Mouse (Mus musculus) G1E-ER4 (cell line): Measurements from ENCODE around the gene Atp8b4. TPM values are rescaled to one million over a fixed set of nuclear protein-coding genes. Genes with fewer than 3 reads are reported as not detected.

Experiments used
- GATA1 ChIP-seq: IDR thresholded peaks from one replicate; pipeline ENCODE4 v1.8.0; 2012; ENCODE audit warnings: low read length, inconsistent platforms
- polyA plus RNA-seq: library from polyadenylated mRNA; stranded (reverse); fragments of >175 nt; gene quantifications from 2 replicates; pipeline ENCODE4 v1.2.3, GENCODE M21; 2012

The Atp8b4 gene
- not detected in 2 replicates for polyA plus RNA-seq

DNA sequence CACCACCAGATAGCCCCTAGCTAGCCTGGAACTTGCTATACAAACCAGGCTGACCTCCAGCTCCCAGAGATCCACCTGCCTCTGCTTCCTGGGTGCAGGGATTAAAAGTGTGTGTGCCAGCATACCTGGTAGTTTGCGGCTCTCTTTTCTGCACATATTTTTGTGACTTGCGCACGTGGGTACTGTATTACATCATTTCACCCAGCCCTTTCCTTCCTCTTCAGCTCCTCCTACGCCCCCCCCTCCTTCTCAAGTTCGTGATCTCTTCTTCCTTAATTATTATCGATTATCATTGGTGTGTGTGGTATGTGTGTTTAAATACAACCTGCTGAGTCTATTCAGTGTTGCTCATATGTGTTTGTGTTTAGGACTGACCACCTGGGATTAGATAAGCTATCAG lies at the start of gene Atp8b4:
Atp8b4 (minus strand) TSS at position 154 of the 400 bp plus-strand sequence.
- TF ChIP-seq GATA1 = no peak

DNA sequence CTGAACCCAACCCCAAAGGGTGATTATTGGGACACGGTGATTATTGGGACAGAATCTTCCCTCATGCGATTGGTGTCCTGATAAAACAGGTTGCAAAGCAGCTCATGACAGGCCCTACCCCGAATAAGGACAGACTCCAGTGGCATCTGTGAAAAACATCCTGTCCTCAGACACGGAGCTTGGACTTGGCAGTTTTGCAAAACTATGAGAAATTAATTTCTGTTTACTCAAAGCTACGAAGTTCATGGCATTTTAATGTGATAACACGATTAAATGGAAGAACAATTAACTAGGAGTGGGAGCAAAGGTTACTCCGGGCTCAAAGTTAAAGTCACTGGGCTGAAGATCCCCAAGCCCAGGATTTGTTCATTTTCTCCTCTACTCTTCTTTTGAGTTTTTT lies 49.2 kb upstream of the Atp8b4 start:
- TF ChIP-seq GATA1 = no peak

DNA sequence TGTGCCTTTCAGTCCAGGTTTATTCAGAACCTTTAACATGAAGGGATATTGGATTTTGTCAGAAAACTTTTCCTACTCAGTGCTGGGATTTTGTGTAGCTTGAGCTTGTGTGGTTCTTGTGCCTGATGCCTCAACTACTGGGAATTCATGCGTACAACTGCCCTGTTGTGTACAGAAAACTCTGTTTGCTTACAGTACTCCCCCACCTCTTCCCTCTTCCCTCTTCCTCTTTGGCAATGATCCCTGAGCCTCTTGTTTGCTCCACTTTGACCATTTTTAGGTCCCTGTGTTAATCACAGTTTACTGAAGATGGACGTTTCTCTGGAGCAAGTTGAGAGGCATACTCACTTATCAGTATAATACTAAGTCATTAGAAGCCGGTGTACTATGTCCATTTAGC lies 45.9 kb upstream of the Atp8b4 start:
- no peak for TF ChIP-seq GATA1

DNA sequence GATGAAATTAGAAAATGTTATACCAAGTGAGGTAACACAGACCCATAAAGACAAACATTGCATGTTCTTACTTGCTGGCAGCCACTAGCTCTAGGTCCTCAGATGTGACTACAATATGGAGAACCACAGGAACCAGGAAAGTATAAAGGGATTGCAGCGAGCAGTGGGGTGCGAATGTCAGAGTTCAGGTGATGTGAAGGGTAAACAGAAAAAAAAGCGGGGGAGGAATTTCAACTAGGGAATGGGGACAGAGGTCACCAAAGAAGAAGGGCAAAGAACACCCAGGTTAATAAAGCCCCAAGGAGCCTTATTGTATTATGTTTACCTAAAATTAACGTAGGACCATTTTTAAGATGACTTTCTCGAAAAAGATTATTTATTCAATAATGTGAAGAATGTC lies 44.8 kb upstream of the Atp8b4 start:
- no peak for TF ChIP-seq GATA1

GRCm38 (mm10) chr2:126542211-126542610 lies 41.7 kb upstream of the Atp8b4 start:
- TF ChIP-seq GATA1 = no peak

GRCm38 (mm10) chr2:126540390-126540925 lies 40.0 kb upstream of the Atp8b4 start:
- no peak for TF ChIP-seq GATA1

GRCm38 (mm10) chr2:126537654-126538053 lies 37.2 kb upstream of the Atp8b4 start:
- no peak for TF ChIP-seq GATA1

- no peak for TF ChIP-seq GATA1
These were observed 30.1 kb upstream of the Atp8b4 start for GRCm38 (mm10) chr2:126530581-126530980.

GRCm38 (mm10) chr2:126527461-126527860 lies 27.0 kb upstream of the Atp8b4 start:
- no peak for TF ChIP-seq GATA1

DNA sequence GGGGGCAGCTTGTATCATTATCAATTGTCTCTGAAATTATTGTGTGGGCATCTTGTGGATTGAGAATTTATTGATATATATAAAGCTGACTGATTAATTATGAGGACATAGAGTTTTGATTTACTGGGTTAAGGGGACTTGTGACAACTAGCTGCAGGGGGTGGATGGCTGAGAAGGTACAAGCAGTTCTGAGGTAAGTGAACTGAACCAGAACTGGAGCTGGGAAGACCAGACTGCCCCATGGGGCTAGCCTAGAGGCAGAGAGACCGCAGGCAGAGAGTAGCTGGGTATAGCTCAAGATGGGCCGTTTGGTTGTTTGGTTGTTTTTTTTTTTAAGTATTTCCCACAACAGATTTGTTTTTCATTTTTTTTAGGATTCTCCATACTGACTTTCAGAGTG lies 23.8 kb upstream of the Atp8b4 start:
- no peak for TF ChIP-seq GATA1

- TF ChIP-seq GATA1 = no peak
These were observed 21.6 kb upstream of the Atp8b4 start for GRCm38 (mm10) chr2:126522056-126522455.

DNA sequence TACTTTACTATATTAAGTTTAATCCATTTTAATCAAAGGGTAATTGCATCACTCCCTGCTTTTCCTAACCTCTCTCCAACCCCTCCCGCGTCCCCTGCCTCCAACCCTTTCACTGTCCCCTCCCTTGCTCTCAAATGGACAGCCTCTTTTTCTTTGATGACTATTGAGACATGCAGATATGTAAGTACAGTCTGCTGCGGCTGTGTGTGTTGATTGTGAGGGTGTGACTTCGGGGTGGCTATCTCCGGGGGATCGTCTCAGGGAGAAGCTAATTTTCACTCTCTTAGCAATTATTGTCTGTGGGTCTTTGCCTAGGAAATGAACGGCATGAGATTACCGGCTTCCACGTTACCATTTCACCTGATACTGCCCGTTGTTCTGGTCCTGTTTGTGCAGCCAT lies 21.0 kb upstream of the Atp8b4 start:
- no peak for TF ChIP-seq GATA1

- no peak for TF ChIP-seq GATA1
These were observed 20.4 kb upstream of the Atp8b4 start for GRCm38 (mm10) chr2:126520828-126521227.

DNA sequence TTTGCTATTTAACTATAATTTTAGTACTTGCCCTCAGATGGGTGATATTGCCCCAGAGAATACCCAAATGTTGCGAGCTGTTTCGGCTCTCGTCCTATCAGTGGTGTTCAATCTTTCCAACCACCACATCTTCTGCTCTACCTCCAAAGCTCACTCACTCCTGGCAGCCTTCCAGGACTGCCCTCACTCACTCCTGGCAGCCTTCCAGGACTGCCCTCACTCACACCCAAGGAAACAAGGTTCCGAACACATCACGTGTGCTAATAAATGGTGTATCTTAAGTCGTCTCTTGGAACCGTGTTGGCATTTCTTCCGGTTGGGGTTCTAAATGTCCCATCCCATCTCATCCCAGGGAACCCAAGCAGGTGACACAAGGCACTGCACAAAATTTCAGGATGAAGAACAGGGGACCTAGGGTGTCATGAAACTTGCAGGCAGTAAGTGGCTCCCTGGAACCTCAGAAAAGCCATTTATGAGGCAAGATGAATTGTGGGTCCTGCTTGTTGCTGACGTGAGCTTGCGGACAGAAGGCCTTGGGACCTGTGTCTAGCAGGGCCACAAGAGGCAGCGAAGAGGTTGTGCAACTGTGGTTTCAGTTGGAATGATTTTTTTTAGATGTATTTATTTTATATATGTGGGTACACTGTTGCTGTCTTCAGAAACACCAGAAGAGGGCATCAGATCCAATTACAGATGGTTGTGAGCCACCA lies 19.6 kb upstream of the Atp8b4 start:
- no peak for TF ChIP-seq GATA1

GRCm38 (mm10) chr2:126515069-126515826 lies 14.8 kb upstream of the Atp8b4 start:
- TF ChIP-seq GATA1 = no peak

DNA sequence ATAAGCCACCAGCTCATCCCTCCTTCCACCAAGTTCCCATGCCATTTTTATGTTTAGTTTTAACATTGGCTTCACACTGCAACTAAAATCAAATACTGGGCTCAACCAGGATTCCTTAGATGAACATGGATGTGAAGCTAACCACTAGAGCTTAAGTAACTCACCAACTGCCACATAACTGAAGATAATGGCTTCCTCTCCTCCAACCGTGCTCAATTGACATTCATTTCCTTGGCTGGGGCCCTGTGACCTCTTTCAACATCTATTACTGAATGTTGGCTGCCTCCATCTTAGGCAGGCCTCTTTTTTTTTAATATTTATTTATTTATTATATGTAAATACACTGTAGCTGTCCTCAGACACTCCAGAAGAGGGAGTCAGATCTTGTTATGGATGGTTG lies 7.8 kb upstream of the Atp8b4 start:
- TF ChIP-seq GATA1 = no peak

- TF ChIP-seq GATA1 = no peak
These were observed 7.0 kb upstream of the Atp8b4 start for GRCm38 (mm10) chr2:126507477-126507876.
